Mouse (Mus musculus) lung, postnatal 0 days (tissue): Measurements from ENCODE around the gene F12. TPM values are rescaled to one million over a fixed set of nuclear protein-coding genes. Genes with fewer than 3 reads are reported as not detected.

Experiments used
- ATAC-seq: fragments of 200-750 bp; cut with Nextera tagmentation; 2 replicates; pipeline ENCODE4 v1.8.0; 2017; ENCODE audit warnings: moderate library complexity
- DNase-seq: peaks from one replicate; pipeline ENCODE4 v3.0.0-alpha.2; 2016; ENCODE audit warnings: low spot score
- H3K27ac ChIP-seq: fragments of 300-500 bp; sonication (generic); 2 replicates; pipeline ENCODE4 v1.5.1; 2014; ENCODE audit warnings: antibody characterized with exemption, mild to moderate bottlenecking, low read length, mixed read lengths
- H3K27me3 ChIP-seq: fragments of 300-500 bp; sonication (generic); replicated peaks from 2 replicates; pipeline ENCODE4 v1.6.1; 2014; ENCODE audit warnings: low read length, mixed read lengths; ENCODE audit not compliant: insufficient read depth
- H3K36me3 ChIP-seq: fragments of 300-500 bp; sonication (generic); 2 replicates; pipeline ENCODE4 v1.6.1; 2014; ENCODE audit warnings: low read length, mixed read lengths; ENCODE audit not compliant: insufficient read depth
- H3K4me1 ChIP-seq: fragments of 300-500 bp; sonication (generic); 2 replicates; pipeline ENCODE4 v1.6.1; 2014; ENCODE audit warnings: antibody characterized with exemption, low read depth, low read length, mixed read lengths; ENCODE audit not compliant: insufficient read depth
- H3K4me2 ChIP-seq: fragments of 300-500 bp; sonication (generic); replicated peaks from 2 replicates; pipeline ENCODE4 v1.6.1; 2014; ENCODE audit warnings: low read depth, mild to moderate bottlenecking, low read length, moderate library complexity, mixed read lengths
- H3K4me3 ChIP-seq: fragments of 300-500 bp; sonication (generic); 2 replicates; pipeline ENCODE4 v1.5.1; 2014; ENCODE audit warnings: low read depth, low read length
- H3K9ac ChIP-seq: fragments of 300-500 bp; sonication (generic); replicated peaks from 2 replicates; pipeline ENCODE4 v1.6.1; 2014; ENCODE audit warnings: low read depth, mild to moderate bottlenecking
- H3K9me3 ChIP-seq: fragments of 300-500 bp; sonication (generic); 2 replicates; pipeline ENCODE4 v1.6.1; 2016; ENCODE audit warnings: low read length, mixed read lengths
- CTCF ChIP-seq: IDR thresholded peaks from 2 replicates; pipeline ENCODE4 v1.5.1; 2016; ENCODE audit warnings: antibody characterized with exemption, mild to moderate bottlenecking
- EP300 ChIP-seq: IDR thresholded peaks from 2 replicates; pipeline ENCODE4 v1.6.1; 2016; ENCODE audit warnings: antibody characterized with exemption, mild to moderate bottlenecking, control low read depth
- WGBS: fragments of 180-500 bp; shearing (Covaris S2); extraction: QIAGEN DNeasy Blood & Tissue Kit; methylation state at CpG from one replicate; pipeline ENCODE4 v1.1.7; 2014; 5-methylcytosine and 5-hydroxymethylcytosine counted together
- polyA plus RNA-seq: library from polyadenylated mRNA; unstranded; fragments of >200 nt; fragmentation: Nextera tagmentation; extraction: Ambion mirVana; gene quantifications from 2 replicates; pipeline ENCODE4 v1.2.1, GENCODE M21; 2015

The F12 gene
- polyA plus RNA-seq, 1 experiment from 2014 or later = not detected

DNA sequence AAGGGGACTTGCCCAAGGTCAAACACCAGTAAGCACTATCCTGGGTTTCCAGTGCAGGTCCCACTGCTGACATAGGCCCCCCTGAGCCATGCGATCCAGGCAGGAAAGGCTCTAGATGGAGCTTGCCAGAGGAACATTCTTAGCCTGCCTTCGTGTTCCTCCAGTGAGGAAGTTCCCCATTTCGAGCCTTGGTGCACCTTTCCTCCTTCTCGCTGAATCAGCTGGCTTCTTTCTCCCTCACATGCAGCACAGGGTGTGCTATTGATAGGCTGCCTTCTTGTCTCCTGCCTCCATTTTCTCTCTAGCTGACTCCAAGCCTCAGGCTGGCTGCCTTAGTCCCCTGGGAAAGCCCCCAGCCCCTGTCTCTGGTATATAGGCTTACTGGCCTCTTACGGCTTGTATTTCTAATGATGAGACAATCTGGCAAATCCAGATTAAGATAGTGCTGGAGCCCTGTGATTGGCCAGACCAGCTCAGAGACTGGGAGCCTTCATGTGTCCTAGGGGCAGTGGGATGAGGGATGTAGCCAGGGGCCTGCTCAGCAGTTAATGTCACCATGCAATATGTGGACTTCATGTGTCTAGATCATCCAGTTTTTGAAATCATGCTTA is 39.3 kb upstream of the F12 start:
- Histone ChIP-seq H3K9me3 (no peaks in the 10 kb centered on the region), H3K36me3 (peaks cover 6% of the 10 kb centered on the region; the same call in 1 of the 2 replicates), H3K4me2 (no peak overlapping the region), H3K9ac (no peak overlapping the region), H3K4me3 (no peak overlapping the region), H3K27me3 (0 out of 2 replicates have a peak, but pooled peaks cover 7% of the 10 kb centered on the region), H3K27ac (no peak overlapping the region), H3K4me1 (peaks cover 13% of the 10 kb centered on the region)
- WGBS = 68% methylated on average over 5 of the region's 5 CpGs
- TF ChIP-seq EP300 (no peak), CTCF (no peak)
- ATAC-seq (no peak), DNase-seq (no peak)

DNA sequence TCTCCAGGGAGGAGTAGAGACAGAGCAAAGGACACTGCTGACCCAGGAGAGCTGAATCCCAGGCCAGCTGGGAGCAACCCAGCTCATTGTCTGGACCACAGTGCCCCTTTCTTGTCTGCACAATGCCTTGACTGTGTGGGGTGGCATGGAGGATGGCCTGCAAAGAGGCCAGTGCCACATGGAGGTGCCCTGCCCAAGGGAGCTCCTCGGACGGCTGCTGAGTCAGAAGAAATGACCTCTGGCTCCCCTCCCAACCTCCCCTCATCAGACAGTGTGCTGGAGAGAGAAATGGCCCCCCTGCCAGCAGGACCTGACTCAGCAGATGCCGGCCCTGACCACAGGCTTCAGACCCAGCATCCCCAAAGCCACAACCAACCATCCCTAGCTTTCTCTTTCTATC is 38.6 kb upstream of the F12 start:
- Histone ChIP-seq H3K4me2 (no peak overlapping the region), H3K9ac (no peak overlapping the region), H3K27ac (no peak overlapping the region), H3K9me3 (no peaks in the 10 kb centered on the region), H3K4me1 (peaks cover 10% of the 10 kb centered on the region; the same call in 1 of the 2 replicates), H3K4me3 (no peak overlapping the region), H3K27me3 (no peaks in the 10 kb centered on the region), H3K36me3 (peaks cover 6% of the 10 kb centered on the region; the same call in 1 of the 2 replicates)
- DNase-seq (no peak), ATAC-seq (no peak)
- 44% methylated on average over 3 of the region's 3 CpGs for WGBS
- no peak for TF ChIP-seq CTCF
- TF ChIP-seq EP300 = no peak

DNA sequence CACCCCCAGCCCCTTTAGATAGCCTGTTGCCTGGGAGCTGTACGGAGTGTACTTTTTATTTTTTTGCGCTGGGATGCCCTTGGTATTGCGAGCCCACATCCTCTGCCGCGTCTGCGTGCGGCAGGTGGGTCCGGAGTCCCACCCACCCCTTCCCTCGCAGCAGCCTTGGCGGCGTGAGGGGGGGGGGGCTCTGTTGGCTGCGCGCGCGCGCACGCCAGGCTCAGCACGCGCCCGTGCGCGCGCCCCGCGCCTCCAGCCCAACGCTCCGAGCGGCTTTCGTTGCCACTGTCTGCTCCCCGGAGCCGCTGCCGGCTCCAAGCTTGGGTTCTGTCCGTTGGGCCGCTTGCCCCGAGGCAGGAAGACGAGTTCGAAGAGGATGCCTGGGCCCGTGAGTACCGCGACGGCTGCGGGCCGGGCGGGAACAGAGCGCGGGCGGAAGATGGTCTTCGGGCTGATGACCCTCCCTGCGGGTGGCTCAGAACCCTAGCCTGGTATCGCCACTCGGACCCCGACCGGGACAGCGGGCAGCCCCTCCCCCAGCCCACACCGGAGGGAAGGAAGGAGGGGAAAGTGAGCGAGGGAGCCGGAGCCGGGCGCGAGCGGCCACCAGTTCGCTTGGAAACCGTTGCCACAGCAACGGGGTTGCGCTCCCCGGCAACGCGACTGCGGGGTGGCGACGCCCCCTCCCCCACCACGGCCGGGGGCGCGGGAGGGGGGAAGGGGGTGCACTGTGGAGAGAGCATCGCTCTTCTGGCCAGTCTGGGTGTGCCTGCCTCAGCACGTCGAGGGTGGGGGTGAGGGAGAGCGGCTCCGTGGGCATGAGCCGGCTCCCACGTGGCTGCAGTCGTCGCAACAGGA is 37.7 kb upstream of the F12 start, which contains the start of gene Prr7:
Gene Prr7, plus strand, starts transcription at position 241 of the 858 bp plus-strand sequence.
- Histone ChIP-seq H3K36me3 (peaks cover 8% of the 10 kb centered on the region; the same call in 1 of the 2 replicates), H3K27ac (no peak within 1 kb of the TSS), H3K9ac (peak within 1 kb of the TSS; percentile 32), H3K4me3 (peak within 1 kb of the TSS; percentile 49), H3K4me2 (peak within 1 kb of the TSS; percentile 88), H3K4me1 (peaks cover 10% of the 10 kb centered on the region; the same call in 1 of the 2 replicates), H3K9me3 (no peaks in the 10 kb centered on the region), H3K27me3 (no peaks in the 10 kb centered on the region)
- under 1% methylated on average over 59 of the region's 84 CpGs for WGBS
- TF ChIP-seq CTCF = no peak
- no peak for TF ChIP-seq EP300
- peak; percentile 46 for ATAC-seq
- no peak for DNase-seq

DNA sequence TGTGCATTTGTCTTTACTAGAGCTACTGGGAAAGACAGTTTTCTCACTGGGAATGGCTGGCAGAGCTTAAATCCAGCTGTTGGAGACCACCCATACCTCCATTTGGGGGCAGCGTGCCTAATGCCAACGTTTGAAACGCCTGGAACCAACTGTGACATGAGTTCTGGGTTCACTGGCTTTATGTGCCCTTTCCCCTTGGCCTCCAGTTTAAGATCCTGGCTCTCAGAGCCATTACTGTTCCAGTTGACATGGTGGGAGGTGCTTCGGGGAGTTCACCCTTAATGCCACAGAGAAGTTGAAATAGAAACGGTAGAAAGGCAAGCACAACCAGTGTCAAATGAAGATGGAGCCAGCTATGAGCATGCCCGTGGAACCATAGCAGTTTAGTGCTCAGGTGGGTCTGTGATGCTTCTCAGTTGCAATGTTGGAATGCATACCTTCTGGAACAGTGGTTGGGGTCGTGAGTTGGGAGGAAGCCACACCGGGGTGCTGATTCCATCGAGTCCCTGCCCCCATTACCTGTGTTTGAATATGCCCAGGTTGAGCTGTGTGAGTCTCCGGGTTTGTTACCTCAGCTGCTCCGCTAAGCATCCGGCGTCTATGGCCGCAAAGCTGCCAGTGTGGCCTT is 36.9 kb upstream of the F12 start:
- Histone ChIP-seq H3K4me3 (peak overlapping the region; percentile 49; the same call in 1 of the 2 replicates), H3K4me2 (peak overlapping the region; percentile 88), H3K4me1 (peaks cover 10% of the 10 kb centered on the region; the same call in 1 of the 2 replicates), H3K9ac (no peak overlapping the region; the same call in 1 of the 2 replicates), H3K27me3 (no peaks in the 10 kb centered on the region), H3K27ac (no peak overlapping the region), H3K9me3 (no peaks in the 10 kb centered on the region), H3K36me3 (peaks cover 14% of the 10 kb centered on the region; the same call in 1 of the 2 replicates)
- 16% methylated on average over 14 of the region's 14 CpGs for WGBS
- ATAC-seq (no peak), DNase-seq (no peak)
- TF ChIP-seq CTCF (no peak), EP300 (no peak)

DNA sequence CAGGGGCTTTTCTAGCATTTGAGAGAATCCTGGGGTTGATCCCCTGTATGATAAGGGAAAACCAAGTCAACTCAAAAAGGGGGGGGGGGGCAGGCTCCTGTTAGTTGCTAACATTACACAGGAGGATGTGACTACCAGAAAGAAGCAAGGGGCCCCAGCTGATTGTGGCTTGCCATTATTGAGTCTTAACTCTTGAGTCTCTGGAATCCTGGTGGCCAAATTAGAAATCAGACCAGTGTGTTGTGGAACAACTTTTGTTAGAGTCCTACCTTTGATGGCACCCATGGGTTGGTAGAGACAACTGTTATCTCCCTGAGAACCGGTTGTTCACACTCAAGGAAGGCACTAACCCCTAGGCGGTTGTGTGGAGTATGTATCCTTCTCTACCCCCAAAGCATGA is 36.4 kb upstream of the F12 start:
- WGBS = 32% methylated on average over 2 of the region's 2 CpGs
- ATAC-seq = no peak
- Histone ChIP-seq H3K27ac (no peak overlapping the region), H3K4me1 (peaks cover 10% of the 10 kb centered on the region; the same call in 1 of the 2 replicates), H3K9me3 (no peaks in the 10 kb centered on the region), H3K4me2 (no peak overlapping the region), H3K27me3 (no peaks in the 10 kb centered on the region), H3K36me3 (peaks cover 14% of the 10 kb centered on the region; the same call in 1 of the 2 replicates), H3K9ac (no peak overlapping the region), H3K4me3 (no peak overlapping the region)
- DNase-seq = no peak
- TF ChIP-seq EP300 (no peak), CTCF (no peak)
